Mouse (Mus musculus) heart, embryonic 12.5 days (tissue): Measurements from ENCODE around the gene Fbxo28. TPM values are rescaled to one million over a fixed set of nuclear protein-coding genes. Genes with fewer than 3 reads are reported as not detected.
"Not testable (repeated sequence)": the region's sequence is repeated elsewhere in the genome, so short reads cannot be mapped to it uniquely, and the experiment has no call there.

Experiments
- ATAC-seq: fragments of 200-750 bp; cut with Nextera tagmentation; 2 replicates; pipeline ENCODE4 v1.8.0; 2017; ENCODE audit warnings: moderate TSS enrichment, moderate library complexity; ENCODE audit not compliant: insufficient number of reproducible peaks, low FRiP score
- H3K27ac ChIP-seq: fragments of 300-500 bp; sonication (generic); 2 replicates; pipeline ENCODE4 v1.5.1; 2016; ENCODE audit warnings: mild to moderate bottlenecking, moderate library complexity; ENCODE audit not compliant: poor library complexity, severe bottlenecking
- H3K27me3 ChIP-seq: fragments of 300-500 bp; sonication (generic); replicated peaks from 2 replicates; pipeline ENCODE4 v1.6.1; 2016; ENCODE audit warnings: mild to moderate bottlenecking, moderate library complexity
- H3K36me3 ChIP-seq: fragments of 300-500 bp; sonication (generic); 2 replicates; pipeline ENCODE4 v1.6.1; 2016; ENCODE audit warnings: mild to moderate bottlenecking, moderate library complexity
- H3K4me1 ChIP-seq: fragments of 300-500 bp; sonication (generic); replicated peaks from 2 replicates; pipeline ENCODE4 v1.6.1; 2016; ENCODE audit warnings: mild to moderate bottlenecking
- H3K4me2 ChIP-seq: fragments of 300-500 bp; sonication (generic); 2 replicates; pipeline ENCODE4 v1.6.1; 2016; ENCODE audit warnings: mild to moderate bottlenecking, moderate library complexity
- H3K4me3 ChIP-seq: fragments of 300-500 bp; sonication (generic); 2 replicates; pipeline ENCODE4 v1.5.1; 2016; ENCODE audit warnings: mild to moderate bottlenecking
- H3K9ac ChIP-seq: fragments of 300-500 bp; sonication (generic); 2 replicates; pipeline ENCODE4 v1.6.1; 2016; ENCODE audit warnings: mild to moderate bottlenecking, moderate library complexity
- H3K9me3 ChIP-seq: fragments of 300-500 bp; sonication (generic); replicated peaks from 2 replicates; pipeline ENCODE4 v1.6.1; 2016; ENCODE audit warnings: mild to moderate bottlenecking, moderate library complexity
- WGBS: fragments of 180-500 bp; shearing (Covaris S2); methylation state at CpG from one replicate; pipeline ENCODE4 v1.1.7; 2016; 5-methylcytosine and 5-hydroxymethylcytosine counted together
- polyA plus RNA-seq: library from polyadenylated mRNA; unstranded; fragments of >200 nt; fragmentation: Nextera tagmentation; extraction: Ambion mirVana; gene quantifications from 2 replicates; pipeline ENCODE4 v1.2.1, GENCODE M21; 2016

Gene Fbxo28
- polyA plus RNA-seq, 1 experiment from 2014 or later, result 19.6 TPM

DNA sequence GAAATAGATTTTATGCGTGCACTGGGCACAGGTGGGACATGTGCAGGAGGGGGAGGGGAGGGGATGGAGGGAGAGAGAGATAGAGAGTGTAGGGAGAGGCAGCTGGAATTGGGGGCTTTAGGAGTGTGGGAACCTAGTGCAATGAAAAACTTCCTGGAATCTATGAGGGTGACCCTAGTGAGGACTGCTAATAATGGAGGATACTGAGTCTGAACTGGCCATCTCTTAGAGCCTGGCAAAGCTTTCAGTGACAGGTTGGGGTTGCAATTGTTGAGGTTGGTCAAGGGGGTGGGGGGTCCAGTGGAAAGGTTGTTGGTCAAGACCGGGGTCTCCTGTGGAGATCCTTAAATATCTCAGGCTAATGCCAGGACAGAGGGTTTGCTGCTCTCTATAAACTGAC lies 31.1 kb downstream of the Fbxo28 start:
- Histone ChIP-seq H3K4me2 (no peak overlapping the region), H3K4me1 (no peaks in the 10 kb centered on the region), H3K9me3 (peaks cover 4% of the 10 kb centered on the region), H3K27me3 (no peaks in the 10 kb centered on the region), H3K27ac (no peak overlapping the region), H3K4me3 (no peak overlapping the region), H3K9ac (no peak overlapping the region), H3K36me3 (peaks cover 30% of the 10 kb centered on the region)
- 81% methylated on average over 2 of the region's 2 CpGs for WGBS
- ATAC-seq, result no peak

DNA sequence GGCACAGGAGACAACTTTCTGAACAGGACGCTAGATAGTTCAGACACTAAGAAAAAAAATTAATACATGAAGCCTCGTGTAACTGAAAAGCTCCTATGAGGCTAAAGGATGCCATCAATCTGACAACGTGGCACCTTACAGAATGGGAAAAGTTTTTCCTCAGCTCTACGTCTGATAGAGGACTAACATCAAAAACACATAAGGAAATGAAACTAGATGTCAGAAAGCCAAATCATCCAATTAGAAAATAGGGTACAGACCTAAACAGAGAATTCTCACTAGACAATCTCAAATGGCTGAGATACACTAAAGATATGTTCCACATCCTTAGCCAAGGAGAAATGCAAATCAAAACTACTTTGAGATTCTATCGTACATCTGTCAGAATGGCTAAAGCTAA lies 32.0 kb downstream of the Fbxo28 start:
- H3K27me3 ChIP-seq, result no peaks in the 10 kb centered on the region
- H3K4me3 ChIP-seq, result no peak overlapping the region
- H3K36me3 ChIP-seq, result peaks cover 21% of the 10 kb centered on the region
- peaks cover 4% of the 10 kb centered on the region for H3K9me3 ChIP-seq
- H3K27ac ChIP-seq, result no peak overlapping the region
- 75% methylated on average over 5 of the region's 5 CpGs for WGBS
- ATAC-seq, result no peak
- H3K4me1 ChIP-seq, result no peaks in the 10 kb centered on the region
- H3K4me2 ChIP-seq, result no peak overlapping the region
- no peak overlapping the region for H3K9ac ChIP-seq

- no peak overlapping the region for H3K4me3 ChIP-seq
- H3K27ac ChIP-seq, result no peak overlapping the region
- H3K9me3 ChIP-seq, result 0 out of 2 replicates have a peak, but pooled peaks cover 3% of the 10 kb centered on the region
- H3K4me2 ChIP-seq, result no peak overlapping the region
- no peak overlapping the region for H3K9ac ChIP-seq
- no peaks in the 10 kb centered on the region for H3K4me1 ChIP-seq
- H3K36me3 ChIP-seq, result no peaks in the 10 kb centered on the region
- H3K27me3 ChIP-seq, result no peaks in the 10 kb centered on the region
- no peak for ATAC-seq
- WGBS, result 83% methylated on average over 5 of the region's 5 CpGs
These were observed 38.5 kb downstream of the Fbxo28 start for GRCm38 (mm10) chr1:182302916-182303315.

DNA sequence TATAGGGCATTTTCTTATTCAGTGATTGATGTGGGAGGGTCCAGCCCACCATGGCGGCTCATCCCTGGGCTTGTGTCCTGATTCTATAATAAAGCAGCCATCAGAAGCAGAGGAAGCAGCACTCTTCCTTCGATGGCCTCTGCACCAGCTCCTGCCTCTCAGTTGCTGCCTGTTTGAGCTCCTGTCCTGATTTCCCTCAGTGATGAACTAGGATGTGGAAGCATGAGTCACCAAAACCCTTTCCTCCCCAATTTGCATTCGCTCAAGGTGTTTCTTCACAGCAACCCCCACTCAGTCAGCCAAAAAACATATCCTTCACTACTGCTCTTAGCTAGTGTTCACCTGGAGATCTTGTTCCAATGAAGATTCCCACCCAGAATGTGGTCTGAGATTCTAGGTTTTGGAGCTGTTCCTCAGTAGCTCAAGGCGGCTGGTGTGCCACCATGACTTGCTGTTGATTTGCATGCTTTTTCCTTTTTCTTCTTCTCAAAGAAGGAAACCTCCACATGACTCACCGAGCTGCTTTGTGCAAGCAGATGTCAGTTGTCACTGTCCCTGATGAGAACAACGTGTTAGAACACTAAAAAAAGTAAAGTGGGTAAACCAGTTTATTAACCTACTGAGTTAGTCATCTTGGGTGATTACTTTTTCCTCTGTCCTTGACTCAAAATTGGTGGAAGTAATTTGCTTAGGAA lies 39.1 kb downstream of the Fbxo28 start:
- Histone ChIP-seq H3K4me1 (no peaks in the 10 kb centered on the region), H3K4me2 (no peak overlapping the region), H3K27ac (no peak overlapping the region), H3K9me3 (0 out of 2 replicates have a peak, but pooled peaks cover 5% of the 10 kb centered on the region), H3K9ac (no peak overlapping the region), H3K27me3 (no peaks in the 10 kb centered on the region), H3K4me3 (no peak overlapping the region), H3K36me3 (no peaks in the 10 kb centered on the region)
- 73% methylated on average over 6 of the region's 6 CpGs for WGBS
- ATAC-seq, result no peak

DNA sequence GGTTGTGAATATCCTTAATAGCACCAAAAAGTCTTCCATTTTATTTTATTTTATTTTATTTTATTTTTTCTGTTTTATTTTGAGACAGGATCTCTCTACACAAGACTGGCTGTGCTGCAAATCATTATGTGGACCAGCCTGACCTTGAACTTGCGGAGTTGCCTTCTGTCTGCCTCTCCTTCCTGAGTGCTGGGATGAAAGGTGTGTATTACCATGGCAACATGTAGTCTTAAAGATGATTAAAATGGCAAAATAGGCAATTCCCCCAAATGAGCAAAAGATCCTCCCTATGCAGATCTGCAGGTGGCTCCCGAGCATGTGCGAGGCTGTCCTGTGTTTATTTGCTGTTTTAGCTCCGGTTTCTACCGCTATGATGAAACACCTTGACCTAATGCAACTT lies 43.6 kb downstream of the Fbxo28 start:
- H3K4me1 ChIP-seq, result no peaks in the 10 kb centered on the region
- H3K4me2 ChIP-seq, result no peak overlapping the region
- WGBS, result 92% methylated on average over 5 of the region's 5 CpGs
- no peak overlapping the region for H3K9ac ChIP-seq
- H3K27me3 ChIP-seq, result no peaks in the 10 kb centered on the region
- 0 out of 2 replicates have a peak, but pooled peaks cover 5% of the 10 kb centered on the region for H3K9me3 ChIP-seq
- ATAC-seq, result no peak
- H3K4me3 ChIP-seq, result no peak overlapping the region
- H3K27ac ChIP-seq, result no peak overlapping the region
- no peaks in the 10 kb centered on the region for H3K36me3 ChIP-seq

DNA sequence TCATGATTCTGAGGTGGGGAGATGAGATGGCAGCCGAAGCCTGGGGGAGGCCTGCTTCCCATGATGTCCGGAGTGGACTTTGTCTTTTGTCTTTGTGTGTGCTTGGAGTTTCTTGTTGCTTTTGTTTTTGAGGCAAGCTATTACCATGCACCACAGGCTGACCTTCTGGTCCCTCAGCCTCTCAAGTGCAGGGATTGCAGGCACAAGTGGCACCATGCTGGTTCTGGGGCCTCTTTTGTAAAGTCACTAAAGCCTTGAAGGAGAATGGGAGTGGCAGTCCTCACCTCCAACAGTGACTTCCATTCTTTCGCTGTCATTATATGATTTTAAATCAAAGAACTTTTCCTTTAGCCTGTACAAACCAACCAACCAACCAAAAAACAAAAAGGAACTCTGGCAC lies 44.2 kb downstream of the Fbxo28 start:
- Histone ChIP-seq H3K9me3 (0 out of 2 replicates have a peak, but pooled peaks cover 5% of the 10 kb centered on the region), H3K4me3 (no peak overlapping the region), H3K9ac (no peak overlapping the region), H3K4me1 (peaks cover 3% of the 10 kb centered on the region; the same call in 1 of the 2 replicates), H3K27ac (no peak overlapping the region), H3K27me3 (no peaks in the 10 kb centered on the region), H3K4me2 (no peak overlapping the region), H3K36me3 (no peaks in the 10 kb centered on the region)
- no peak for ATAC-seq
- WGBS, result 86% methylated on average over 3 of the region's 3 CpGs

- 77% methylated on average over 6 of the region's 6 CpGs for WGBS
- Histone ChIP-seq H3K27me3 (no peaks in the 10 kb centered on the region), H3K9ac (no peak overlapping the region), H3K9me3 (0 out of 2 replicates have a peak, but pooled peaks cover 5% of the 10 kb centered on the region), H3K27ac (no peak overlapping the region), H3K4me1 (peaks cover 4% of the 10 kb centered on the region; the same call in 1 of the 2 replicates), H3K4me3 (no peak overlapping the region), H3K4me2 (no peak overlapping the region), H3K36me3 (no peaks in the 10 kb centered on the region)
- no peak for ATAC-seq
These were observed 44.6 kb downstream of the Fbxo28 start for GRCm38 (mm10) chr1:182296816-182297215.

DNA sequence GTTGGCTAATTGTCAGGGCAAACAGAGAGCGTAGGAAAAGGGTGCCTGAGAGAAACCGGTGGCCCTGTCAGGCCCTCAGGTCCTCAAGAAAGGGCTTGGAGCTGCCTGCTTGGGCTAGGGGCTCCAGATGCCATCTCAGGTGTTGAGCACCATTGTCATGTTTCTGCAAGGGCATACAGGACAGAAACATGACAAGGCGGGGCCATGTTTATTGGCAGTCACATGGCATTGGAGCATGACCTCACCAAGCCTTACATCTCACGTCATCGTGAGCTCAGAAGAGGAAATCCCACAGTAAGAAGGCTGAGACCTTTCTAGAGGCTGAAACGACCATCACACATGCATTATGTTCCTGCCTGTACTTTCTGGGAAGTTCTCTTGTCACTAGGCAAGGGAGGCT lies 45.3 kb downstream of the Fbxo28 start:
- no peak overlapping the region for H3K4me2 ChIP-seq
- ATAC-seq, result no peak
- 76% methylated on average over 6 of the region's 6 CpGs for WGBS
- H3K27ac ChIP-seq, result no peak overlapping the region
- H3K4me1 ChIP-seq, result peaks cover 4% of the 10 kb centered on the region; the same call in 1 of the 2 replicates
- H3K9ac ChIP-seq, result no peak overlapping the region
- no peaks in the 10 kb centered on the region for H3K27me3 ChIP-seq
- H3K9me3 ChIP-seq, result 0 out of 2 replicates have a peak, but pooled peaks cover 5% of the 10 kb centered on the region
- H3K4me3 ChIP-seq, result no peak overlapping the region
- no peaks in the 10 kb centered on the region for H3K36me3 ChIP-seq

DNA sequence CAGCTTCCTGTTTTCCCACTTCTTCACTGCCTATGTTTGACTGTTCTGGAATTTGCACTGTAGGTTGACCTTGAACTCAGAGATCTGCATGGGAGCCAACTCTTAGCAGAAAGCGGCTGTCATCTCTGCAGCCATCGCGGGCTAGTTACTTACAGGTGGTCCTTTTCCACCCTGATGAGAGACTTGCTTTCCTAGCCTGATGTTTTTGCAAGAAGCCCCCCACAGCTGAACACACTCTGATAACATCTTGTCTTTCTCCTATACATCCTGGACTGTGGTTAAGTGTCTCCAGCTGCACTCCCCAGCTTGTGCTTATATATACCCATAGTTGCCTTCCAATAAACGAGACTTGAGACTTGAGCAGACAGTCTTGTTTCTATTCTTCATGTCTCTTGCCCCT lies 49.1 kb downstream of the Fbxo28 start:
- Histone ChIP-seq H3K4me2 (no peak overlapping the region), H3K4me3 (no peak overlapping the region), H3K36me3 (no peaks in the 10 kb centered on the region), H3K27me3 (no peaks in the 10 kb centered on the region), H3K27ac (no peak overlapping the region), H3K4me1 (peaks cover 4% of the 10 kb centered on the region; the same call in 1 of the 2 replicates), H3K9ac (no peak overlapping the region), H3K9me3 (no peaks in the 10 kb centered on the region)
- 50% methylated on average over 4 of the region's 4 CpGs for WGBS
- no peak for ATAC-seq

DNA sequence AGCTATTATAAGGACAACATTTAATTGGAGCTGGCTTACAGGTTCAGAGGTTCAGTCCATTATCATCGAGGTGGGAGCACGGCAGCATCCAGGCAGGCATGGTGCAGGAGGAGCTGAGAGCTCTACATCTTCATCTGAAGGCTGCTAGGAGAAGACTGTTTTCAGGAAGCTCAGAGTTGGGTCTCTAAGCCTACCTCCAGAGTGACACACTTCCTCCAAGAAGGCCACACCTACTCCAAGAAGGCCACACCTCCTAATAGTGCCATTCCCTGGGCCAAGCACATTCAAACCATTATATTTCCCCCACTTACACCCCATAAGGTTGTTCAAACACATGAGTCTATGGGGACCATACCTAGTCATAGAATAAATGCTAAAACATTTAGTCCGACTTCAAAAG lies 50.7 kb downstream of the Fbxo28 start:
- not testable (repeated sequence) for H3K9me3 ChIP-seq, H3K4me2 ChIP-seq, H3K27ac ChIP-seq, H3K27me3 ChIP-seq, H3K36me3 ChIP-seq, H3K4me1 ChIP-seq, H3K9ac ChIP-seq, ATAC-seq, H3K4me3 ChIP-seq
- 87% methylated on average over 3 of the region's 3 CpGs for WGBS

- no peak overlapping the region for H3K4me2 ChIP-seq
- no peak for ATAC-seq
- H3K27ac ChIP-seq, result no peak overlapping the region
- no peaks in the 10 kb centered on the region for H3K36me3 ChIP-seq
- no peak overlapping the region for H3K9ac ChIP-seq
- H3K4me1 ChIP-seq, result peaks cover 4% of the 10 kb centered on the region; the same call in 1 of the 2 replicates
- no peaks in the 10 kb centered on the region for H3K27me3 ChIP-seq
- H3K4me3 ChIP-seq, result no peak overlapping the region
- H3K9me3 ChIP-seq, result no peaks in the 10 kb centered on the region
- 54% methylated on average over 2 of the region's 2 CpGs for WGBS
These were observed 51.6 kb downstream of the Fbxo28 start for GRCm38 (mm10) chr1:182289781-182290180.

- ATAC-seq, result no peak
- no peak overlapping the region for H3K4me3 ChIP-seq
- no peak overlapping the region for H3K27ac ChIP-seq
- no peaks in the 10 kb centered on the region for H3K9me3 ChIP-seq
- whole genome bisulfite sequencing, result 45% methylated on average over 2 of the region's 2 CpGs
- no peak overlapping the region for H3K9ac ChIP-seq
- no peaks in the 10 kb centered on the region for H3K36me3 ChIP-seq
- peaks cover 4% of the 10 kb centered on the region; the same call in 1 of the 2 replicates for H3K4me1 ChIP-seq
- H3K4me2 ChIP-seq, result no peak overlapping the region
- H3K27me3 ChIP-seq, result no peaks in the 10 kb centered on the region
These were observed 52.8 kb downstream of the Fbxo28 start for GRCm38 (mm10) chr1:182288601-182289000.
